Mouse (Mus musculus) kidney, adult 2 months (tissue): Measurements from ENCODE around the gene Unc93a.
"Not testable (repeated sequence)": the region's sequence is repeated elsewhere in the genome, so short reads cannot be mapped to it uniquely, and the experiment has no call there.

Experiments used
- CTCF ChIP-seq: fragments of 200-500 bp; conservative IDR thresholded peaks from 2 replicates; pipeline ENCODE4 v1.5.1; 2011; ENCODE audit warnings: low read depth, mild to moderate bottlenecking, control low read depth, low read length, moderate library complexity, mixed read lengths; ENCODE audit not compliant: insufficient read depth, insufficient read length
- POLR2A ChIP-seq: fragments of 200-500 bp; IDR thresholded peaks from one replicate; pipeline ENCODE4 v1.6.1; 2011; ENCODE audit warnings: low read depth, low read length, control low read depth

GRCm38 (mm10) chr17:13092960-13093359, 38.6 kb downstream of the Unc93a start:
- TF ChIP-seq CTCF, POLR2A: not testable (repeated sequence)
